Mouse (Mus musculus) testis, adult 2 months (tissue): ENCODE measurements around the gene Slc38a2.

Experiments used
- CTCF ChIP-seq: fragments of 200-500 bp; IDR thresholded peaks from 2 replicates; pipeline ENCODE4 v1.5.1; 2012; ENCODE audit warnings: low read depth, mild to moderate bottlenecking, inconsistent platforms, low read length, moderate library complexity; ENCODE audit not compliant: control insufficient read depth, insufficient read depth, insufficient replicate concordance
- POLR2A ChIP-seq: fragments of 200-500 bp; IDR thresholded peaks from 2 replicates; pipeline ENCODE4 v1.6.1; 2012; ENCODE audit warnings: low read depth, mild to moderate bottlenecking, inconsistent platforms, low read length, moderate library complexity; ENCODE audit not compliant: control insufficient read depth

GRCm38 (mm10) chr15:96700766-96701165 lies 1.2 kb upstream of the Slc38a2 start:
- TF ChIP-seq POLR2A (no peak), CTCF (no peak)
